Mouse (Mus musculus): ENCODE measurements at regions not wholly inside any gene's neighbourhood (a gene's known extent, or its start where the extent isn't known, plus 50 kb on each side); places are given as distances from the start of the nearest gene placed in this dataset.

GRCm38 (mm10) chr13:101068489-101068888 is 235.3 kb upstream of the Slc30a5 start:
- no peak overlapping the region for H3K4me2 ChIP-seq

GRCm38 (mm10) chr13:101062582-101062981 is 229.4 kb upstream of the Slc30a5 start:
- Histone ChIP-seq H3K27ac (no peak overlapping the region), H3K9me3 (replicated peaks) (no peaks in the 10 kb centered on the region), H3K27me3 (replicated peaks) (no peaks in the 10 kb centered on the region), H3K36me3 (no peaks in the 10 kb centered on the region), H3K4me2 (no peak overlapping the region), H3K9ac (no peak overlapping the region), H3K4me3 (no peak overlapping the region), H3K4me1 (no peaks in the 10 kb centered on the region)
- no peak for ATAC-seq
- WGBS (ENCODE audit: insufficient replicate concordance) = 60% methylated on average over 8 of the region's 8 CpGs

More at GRCm38 (mm10) chr13:101068489-101068888, 235.3 kb upstream of the Slc30a5 start:
- Histone ChIP-seq H3K27me3 (replicated peaks) (no peaks in the 10 kb centered on the region), H3K9ac (no peak overlapping the region), H3K4me3 (no peak overlapping the region), H3K9me3 (replicated peaks) (no peaks in the 10 kb centered on the region), H3K4me1 (no peaks in the 10 kb centered on the region), H3K27ac (no peak overlapping the region), H3K36me3 (no peaks in the 10 kb centered on the region)
- WGBS (ENCODE audit: insufficient replicate concordance) = 59% methylated on average over 6 of the region's 6 CpGs
- ATAC-seq = no peak

GRCm38 (mm10) chr13:101061233-101062144 is 228.3 kb upstream of the Slc30a5 start:
- no peaks in the 10 kb centered on the region for H3K36me3 ChIP-seq
- ATAC-seq = no peak
- no peaks in the 10 kb centered on the region for H3K9me3 ChIP-seq (replicated peaks)
- no peak overlapping the region for H3K27ac ChIP-seq
- 66% methylated on average over 15 of the region's 15 CpGs for WGBS (ENCODE audit: insufficient replicate concordance)
- H3K4me1 ChIP-seq = no peaks in the 10 kb centered on the region
- no peak overlapping the region for H3K9ac ChIP-seq
- H3K4me3 ChIP-seq = no peak overlapping the region
- no peaks in the 10 kb centered on the region for H3K27me3 ChIP-seq (replicated peaks)
- no peak overlapping the region for H3K4me2 ChIP-seq

- H3K27me3 ChIP-seq (replicated peaks) = no peaks in the 10 kb centered on the region
- 84% methylated on average over 1 of the region's 1 CpGs for WGBS (ENCODE audit: insufficient replicate concordance)
- no peaks in the 10 kb centered on the region for H3K36me3 ChIP-seq
- H3K4me2 ChIP-seq = no peak overlapping the region
- H3K9me3 ChIP-seq (replicated peaks) = no peaks in the 10 kb centered on the region
- no peak overlapping the region for H3K27ac ChIP-seq
- no peak overlapping the region for H3K9ac ChIP-seq
- no peaks in the 10 kb centered on the region for H3K4me1 ChIP-seq
- ATAC-seq = no peak
- no peak overlapping the region for H3K4me3 ChIP-seq
Measured at GRCm38 (mm10) chr13:101049511-101049910, 216.3 kb upstream of the Slc30a5 start.

- no peak for ATAC-seq
- 45% methylated on average over 1 of the region's 1 CpGs for WGBS (ENCODE audit: insufficient replicate concordance)
Measured at GRCm38 (mm10) chr13:101032594-101032993, 199.4 kb upstream of the Slc30a5 start.

GRCm38 (mm10) chr13:101026043-101026442 is 192.8 kb upstream of the Slc30a5 start:
- ATAC-seq = no peak
- Histone ChIP-seq H3K4me2 (no peak overlapping the region), H3K27ac (no peak overlapping the region)

More at GRCm38 (mm10) chr13:101032594-101032993, 199.4 kb upstream of the Slc30a5 start:
- H3K36me3 ChIP-seq = no peaks in the 10 kb centered on the region
- H3K4me3 ChIP-seq = no peak overlapping the region
- no peak overlapping the region for H3K9ac ChIP-seq
- H3K4me2 ChIP-seq = no peak overlapping the region
- H3K27me3 ChIP-seq (replicated peaks) = no peaks in the 10 kb centered on the region
- no peaks in the 10 kb centered on the region for H3K9me3 ChIP-seq (replicated peaks)
- H3K27ac ChIP-seq = no peak overlapping the region
- H3K4me1 ChIP-seq = no peaks in the 10 kb centered on the region

GRCm38 (mm10) chr13:101025488-101025887 is 192.3 kb upstream of the Slc30a5 start:
- Histone ChIP-seq H3K9me3 (replicated peaks) (no peaks in the 10 kb centered on the region), H3K4me3 (no peak overlapping the region), H3K4me2 (no peak overlapping the region), H3K36me3 (no peaks in the 10 kb centered on the region), H3K27ac (no peak overlapping the region), H3K27me3 (replicated peaks) (no peaks in the 10 kb centered on the region), H3K9ac (no peak overlapping the region), H3K4me1 (no peaks in the 10 kb centered on the region)
- ATAC-seq = no peak
- 63% methylated on average over 2 of the region's 2 CpGs for WGBS (ENCODE audit: insufficient replicate concordance)

More at GRCm38 (mm10) chr13:101026043-101026442, 192.8 kb upstream of the Slc30a5 start:
- H3K36me3 ChIP-seq = no peaks in the 10 kb centered on the region
- H3K4me1 ChIP-seq = no peaks in the 10 kb centered on the region
- H3K27me3 ChIP-seq (replicated peaks) = no peaks in the 10 kb centered on the region
- H3K9ac ChIP-seq = no peak overlapping the region
- no peak overlapping the region for H3K4me3 ChIP-seq
- H3K9me3 ChIP-seq (replicated peaks) = no peaks in the 10 kb centered on the region

GRCm38 (mm10) chr13:101024971-101025370 is 191.7 kb upstream of the Slc30a5 start:
- H3K4me1 ChIP-seq = no peaks in the 10 kb centered on the region
- H3K4me3 ChIP-seq = no peak overlapping the region
- no peaks in the 10 kb centered on the region for H3K27me3 ChIP-seq (replicated peaks)
- no peak overlapping the region for H3K27ac ChIP-seq
- no peaks in the 10 kb centered on the region for H3K36me3 ChIP-seq
- H3K9ac ChIP-seq = no peak overlapping the region
- no peak overlapping the region for H3K4me2 ChIP-seq
- no peaks in the 10 kb centered on the region for H3K9me3 ChIP-seq (replicated peaks)
- 64% methylated on average over 2 of the region's 2 CpGs for WGBS (ENCODE audit: insufficient replicate concordance)
- ATAC-seq = no peak

GRCm38 (mm10) chr13:101019272-101019676 is 186.0 kb upstream of the Slc30a5 start:
- no peak overlapping the region for H3K4me2 ChIP-seq
- no peak overlapping the region for H3K4me3 ChIP-seq
- H3K27ac ChIP-seq = no peak overlapping the region
- no peaks in the 10 kb centered on the region for H3K27me3 ChIP-seq (replicated peaks)
- H3K4me1 ChIP-seq = no peaks in the 10 kb centered on the region
- no peaks in the 10 kb centered on the region for H3K36me3 ChIP-seq
- no peaks in the 10 kb centered on the region for H3K9me3 ChIP-seq (replicated peaks)
- no peak for ATAC-seq
- no peak overlapping the region for H3K9ac ChIP-seq
- WGBS (ENCODE audit: insufficient replicate concordance) = 66% methylated on average over 7 of the region's 7 CpGs

GRCm38 (mm10) chr13:101017041-101017440 is 183.8 kb upstream of the Slc30a5 start:
- no peaks in the 10 kb centered on the region for H3K27me3 ChIP-seq (replicated peaks)
- WGBS (ENCODE audit: insufficient replicate concordance) = 49% methylated on average over 6 of the region's 6 CpGs
- no peak for ATAC-seq
- no peak overlapping the region for H3K9ac ChIP-seq
- no peaks in the 10 kb centered on the region for H3K36me3 ChIP-seq
- H3K4me1 ChIP-seq = no peaks in the 10 kb centered on the region
- H3K4me2 ChIP-seq = no peak overlapping the region
- H3K4me3 ChIP-seq = no peak overlapping the region
- no peaks in the 10 kb centered on the region for H3K9me3 ChIP-seq (replicated peaks)
- no peak overlapping the region for H3K27ac ChIP-seq

- H3K4me3 ChIP-seq = no peak overlapping the region
- ATAC-seq = no peak
- no peak overlapping the region for H3K9ac ChIP-seq
- H3K27ac ChIP-seq = no peak overlapping the region
- 56% methylated on average over 1 of the region's 1 CpGs for WGBS (ENCODE audit: insufficient replicate concordance)
- no peaks in the 10 kb centered on the region for H3K9me3 ChIP-seq (replicated peaks)
- no peaks in the 10 kb centered on the region for H3K4me1 ChIP-seq
- H3K36me3 ChIP-seq = no peaks in the 10 kb centered on the region
- H3K27me3 ChIP-seq (replicated peaks) = no peaks in the 10 kb centered on the region
- no peak overlapping the region for H3K4me2 ChIP-seq
Measured at GRCm38 (mm10) chr13:101016181-101016580, 183.0 kb upstream of the Slc30a5 start.

- ATAC-seq = no peak
- no peak overlapping the region for H3K27ac ChIP-seq
- no peaks in the 10 kb centered on the region for H3K9me3 ChIP-seq (replicated peaks)
- no peaks in the 10 kb centered on the region for H3K27me3 ChIP-seq (replicated peaks)
- WGBS (ENCODE audit: insufficient replicate concordance) = 66% methylated on average over 3 of the region's 3 CpGs
- no peak overlapping the region for H3K4me2 ChIP-seq
- no peaks in the 10 kb centered on the region for H3K4me1 ChIP-seq
- no peak overlapping the region for H3K4me3 ChIP-seq
- H3K9ac ChIP-seq = no peak overlapping the region
- no peaks in the 10 kb centered on the region for H3K36me3 ChIP-seq
Measured at GRCm38 (mm10) chr13:101015435-101015834, 182.2 kb upstream of the Slc30a5 start.
